In genomic region chr1:166311151-166311550, GRCm38 (mm10) we compare ENCODE assay signal across 13 mouse cellular contexts. TPM values are rescaled to one million over a fixed set of nuclear protein-coding genes. Genes with fewer than 3 reads are reported as not detected.
DNase-seq lines count a peak whose midpoint lies in the region.
"Had no signal": no experiment of that assay in that cellular context is flagged by ENCODE, and none has a peak within 500 bp of the region (broad histone marks: within the 10 kb centered on the region; RNA-seq: fewer than 3 reads in every experiment).

No protein-coding gene starts in this region.

- DNase-seq in adrenal gland, adult 8-10 months = peak; percentile 45
- no peak for DNase-seq in adrenal gland, postnatal 4 days (ENCODE audit: low spot score in 2 of 2)
- DNase-seq in adrenal gland, postnatal 10 days = peak; percentile 13
- peak; percentile 19 for DNase-seq in adrenal gland, postnatal 14 days
- DNase-seq in adrenal gland, postnatal 36 days = peak; percentile 36 to 55
- no peak for DNase-seq in embryo, embryonic 9.5 days (ENCODE audit: extremely low spot score)
- no peak for DNase-seq in thymus, adult 18-20 months
- DNase-seq: cerebellum, adult 11-12 months; cerebellum, adult 2 months; cerebellum, adult 9-10 months; cerebellum, postnatal 10 days; cerebellum, postnatal 25 days had no signal

RNA-seq across cellular contexts. Expression of gene Ildr2, which starts 57.2 kb away (rescaled TPM):
- total RNA-seq in adrenal gland, adult 8-10 months (2022) = 10 to 100 TPM in 2 of 4 experiments, 1 to 10 TPM in 2; 4.0 to 16.9 (median 10.1) TPM
- total RNA-seq in adrenal gland, postnatal 4 days (2021) = 1 to 10 TPM; 3.9 to 7.8 TPM
- total RNA-seq in adrenal gland, postnatal 10 days (2021) = 1 to 10 TPM; 3.4 to 3.5 TPM
- total RNA-seq in adrenal gland, postnatal 14 days (2021) = 3.3 and 4.5 TPM in 2 replicates
- 1 to 10 TPM; 4.1 to 8.0 TPM for total RNA-seq in adrenal gland, postnatal 36 days (2021)
- total RNA-seq: MEL had no signal

Comparison
In these comparisons a context has a peak if more than half of its experiments do, and no peak if none do; other contexts are left out.
1. DNase-seq: peak in adrenal gland, adult 8-10 months (single experiment), adrenal gland, postnatal 10 days (single experiment), adrenal gland, postnatal 14 days (single experiment) and adrenal gland, postnatal 36 days (2 of 2); none in adrenal gland, postnatal 4 days (0 of 2), embryo, embryonic 9.5 days (single experiment) and thymus, adult 18-20 months (0 of 2).